Mouse (Mus musculus): ENCODE results near the gene Olfr1412.

Olfr1412 gene

DNA sequence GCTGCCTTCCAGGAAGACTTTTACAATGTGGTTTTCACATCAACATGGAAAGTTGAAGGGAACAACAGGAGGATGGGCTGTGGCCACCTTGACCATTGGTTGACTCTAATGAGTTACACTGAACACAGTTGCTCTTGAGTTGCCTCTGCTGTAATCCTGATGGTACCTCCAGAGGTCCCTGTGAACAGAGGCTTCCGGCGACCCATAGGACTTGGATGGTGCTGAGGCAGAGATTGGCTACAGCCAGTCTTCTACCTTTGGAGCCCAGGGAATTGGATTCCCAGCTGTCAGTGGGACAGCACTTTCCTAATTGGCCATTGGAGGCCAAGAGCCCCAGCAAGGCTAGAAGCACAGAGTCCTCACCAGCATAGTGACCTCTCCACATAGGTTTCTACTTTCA, at the start of gene Olfr1412:
Olfr1412 (plus strand) TSS at position 301 of the 400 bp plus-strand sequence.
- in situ Hi-C loops (cut with MseI, MboI): no loop called here

DNA sequence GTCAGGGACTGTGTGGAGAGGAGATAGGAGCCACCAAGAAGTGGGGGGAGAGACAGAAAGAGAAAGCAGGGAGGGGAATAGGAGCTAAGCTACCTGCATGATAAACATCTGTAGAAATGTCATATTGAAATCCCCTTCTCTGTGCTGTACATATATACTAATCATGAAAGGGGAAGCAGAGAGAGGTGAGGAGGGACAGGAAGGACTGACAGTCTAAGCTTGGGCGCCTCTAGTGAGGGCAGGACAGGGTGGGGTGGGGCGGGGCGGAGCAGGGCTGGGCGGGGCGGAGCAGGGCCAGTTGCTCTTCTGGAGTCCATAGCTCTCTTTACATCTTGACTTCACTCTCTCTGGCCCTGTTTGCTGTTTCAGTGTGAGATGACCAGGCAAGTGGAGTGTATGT, 48.6 kb upstream of the Olfr1412 start:
- in situ Hi-C loops (cut with MseI, MboI): no loop called here

DNA sequence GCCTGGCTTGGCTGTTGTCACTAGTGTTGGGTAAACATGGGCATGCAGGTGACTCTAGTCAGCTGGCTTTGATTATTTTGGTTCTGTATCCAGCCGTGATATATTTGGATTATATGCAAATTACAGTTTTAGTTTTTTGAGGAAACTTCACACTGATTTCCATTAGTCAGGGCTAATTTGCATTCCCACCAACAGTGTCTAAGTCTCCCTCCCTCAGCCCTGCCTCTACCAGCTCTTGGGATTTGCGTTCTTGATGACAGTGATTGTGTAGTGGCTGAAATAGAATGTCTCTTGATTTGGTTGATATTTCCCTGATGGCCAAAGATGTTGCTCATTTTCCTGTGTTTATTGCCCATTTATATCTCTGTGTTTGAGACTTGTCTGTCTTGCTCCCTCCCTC, 46.5 kb upstream of the Olfr1412 start:
- in situ Hi-C loops (cut with MseI, MboI): no loop called here

DNA sequence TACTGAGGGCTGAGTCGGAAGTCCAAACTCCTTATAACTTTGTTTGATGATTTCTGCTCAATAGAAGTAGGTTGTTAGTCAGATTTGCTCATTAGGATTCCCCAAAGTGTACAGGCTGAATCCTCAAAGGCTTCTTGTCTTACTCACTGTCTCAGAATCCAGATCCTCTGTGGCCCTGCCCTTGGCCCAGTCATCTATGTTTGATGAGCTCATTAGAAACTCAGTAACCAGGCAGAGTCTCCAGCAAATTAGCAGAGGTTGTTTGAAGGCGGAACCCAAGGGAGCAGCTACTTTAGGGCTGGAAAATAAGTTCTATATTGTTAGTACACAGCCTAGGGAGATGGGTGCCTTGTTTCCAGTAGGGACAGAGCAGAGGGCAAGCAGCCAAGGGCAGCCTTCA, 39.6 kb upstream of the Olfr1412 start:
- in situ Hi-C loops (cut with MseI, MboI): no loop called here

DNA sequence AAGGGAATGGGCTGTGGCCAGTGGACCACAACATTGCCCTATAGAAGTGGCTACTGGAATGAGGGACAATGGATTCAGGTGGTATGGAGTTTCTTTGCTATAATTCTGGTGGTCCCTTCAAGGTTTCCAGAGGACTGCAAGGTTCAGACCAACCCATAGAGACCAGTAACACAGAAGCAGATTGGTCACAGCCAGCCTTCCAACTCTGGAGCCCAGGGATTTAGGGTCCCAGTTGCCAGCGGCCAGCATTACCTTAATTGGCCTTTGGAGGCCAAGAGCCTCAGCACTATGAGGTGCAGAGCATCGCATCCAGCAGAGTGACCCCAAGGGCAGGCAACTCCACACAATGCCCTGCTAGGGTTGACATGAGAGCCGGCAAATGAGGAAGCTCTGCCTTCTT, 14.6 kb upstream of the Olfr1412 start, which contains the start of gene Olfr1413:
Olfr1413 (plus strand) TSS at position 301 of the 400 bp plus-strand sequence.
- in situ Hi-C loops (cut with MseI, MboI): no loop called here

DNA sequence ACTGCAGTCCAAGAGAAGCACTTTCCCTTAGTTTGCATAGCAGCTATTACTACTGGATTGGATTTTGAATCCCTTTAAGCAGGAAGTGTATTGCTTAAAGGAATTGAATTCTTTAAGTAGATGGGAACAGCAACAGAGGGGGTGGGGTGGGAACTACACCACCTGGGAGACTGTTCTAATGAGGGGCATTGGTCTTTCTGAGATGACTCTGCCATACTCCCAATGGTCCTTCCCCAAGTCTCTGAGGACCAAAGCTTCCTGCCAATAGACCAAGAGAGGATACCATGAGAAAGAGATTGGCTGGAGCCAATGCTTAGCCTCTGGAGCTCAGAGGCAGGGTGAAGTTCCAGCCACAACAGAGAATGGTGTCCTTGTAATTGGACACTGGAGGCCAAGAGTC, 8.5 kb downstream of the Olfr1412 start, which contains the start of gene Olfr1411:
Olfr1411 (plus strand) TSS at position 301 of the 400 bp plus-strand sequence.
- in situ Hi-C loops (cut with MseI, MboI): no loop called here

DNA sequence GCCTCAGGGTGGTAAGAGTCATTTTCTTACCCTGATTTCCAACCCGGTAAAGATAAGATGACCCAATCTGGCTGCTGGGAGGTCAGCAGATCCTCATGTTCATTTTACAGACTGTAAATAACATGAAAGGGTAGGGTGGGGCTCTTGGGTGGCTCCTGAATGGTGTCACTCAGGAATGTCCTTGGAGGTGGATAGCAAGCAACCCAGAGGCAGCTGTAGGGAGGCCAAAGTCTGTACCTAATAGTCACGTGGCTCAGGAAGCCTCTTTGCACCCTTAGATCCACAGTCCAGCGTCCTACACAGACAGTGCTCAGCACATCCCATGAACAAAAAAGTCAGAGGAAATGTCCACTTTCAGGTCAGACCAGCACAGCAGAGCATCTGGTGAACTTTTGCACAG, 10.4 kb downstream of the Olfr1412 start:
- in situ Hi-C loops (cut with MseI, MboI): no loop called here

DNA sequence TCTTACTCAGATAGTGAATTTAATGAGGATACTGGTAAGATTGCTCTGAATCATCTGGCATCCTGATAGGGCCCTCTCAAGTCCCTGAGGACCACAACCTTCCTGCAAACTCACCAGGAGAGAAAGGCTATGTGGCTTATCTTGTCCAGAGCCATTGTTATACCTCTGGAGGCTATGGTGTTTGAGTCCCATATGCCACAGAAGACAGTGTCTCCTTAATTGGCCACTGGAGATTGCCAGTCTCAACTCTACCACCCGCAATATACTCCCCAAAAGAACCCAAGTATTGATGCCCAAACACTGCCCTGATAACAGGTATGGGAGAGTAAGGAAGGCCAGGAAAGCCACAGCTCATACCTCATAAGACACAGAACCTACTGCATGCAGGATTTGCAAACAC, 19.9 kb downstream of the Olfr1412 start, which contains the start of gene Olfr1410:
Olfr1410 (plus strand) TSS at position 301 of the 400 bp plus-strand sequence.
- in situ Hi-C loops (cut with MseI, MboI): no loop called here

DNA sequence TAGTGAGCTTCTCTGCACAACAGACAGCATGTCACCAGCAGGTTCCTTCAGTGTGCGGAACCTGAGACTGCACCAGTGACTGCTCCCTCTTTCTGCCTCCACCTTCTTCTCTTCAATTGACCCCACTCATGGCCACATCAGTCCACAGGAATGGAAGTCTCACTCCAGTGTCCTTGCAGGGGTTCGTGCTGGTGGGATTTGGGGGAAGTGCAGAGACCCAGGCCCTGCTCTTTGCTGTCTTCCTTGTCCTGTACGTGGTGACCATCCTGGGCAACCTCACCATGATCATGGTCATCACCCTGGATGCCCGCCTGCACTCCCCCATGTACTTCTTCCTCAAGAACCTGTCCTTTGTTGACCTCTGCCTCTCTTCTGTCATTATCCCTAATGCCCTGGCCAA, 22.1 kb downstream of the Olfr1412 start:
- in situ Hi-C loops (cut with MseI, MboI): no loop called here

DNA sequence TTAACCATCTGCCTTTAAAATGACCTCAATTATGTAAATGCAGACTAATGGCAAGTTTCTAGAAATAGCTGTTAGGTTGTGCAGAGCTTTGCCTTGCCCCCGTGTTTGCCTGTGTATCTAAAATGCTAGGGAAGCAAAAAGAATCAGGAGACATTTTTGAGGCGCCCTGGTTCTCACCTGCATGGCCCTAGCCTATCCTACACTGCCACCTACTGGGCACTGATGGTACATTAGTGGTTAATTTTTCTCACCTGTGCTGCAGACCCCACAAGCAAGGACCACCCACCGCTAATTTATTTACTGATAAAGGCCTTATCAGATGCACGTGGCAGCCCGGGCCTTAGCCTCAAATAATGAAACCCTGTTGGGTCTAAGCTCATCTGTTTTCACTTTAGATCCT, 25.4 kb downstream of the Olfr1412 start:
- in situ Hi-C loops (cut with MseI, MboI): loop anchor here (5.0 kb wide), 1 partner anchor 89 kb away; no protein-coding TSS in a partner anchor

DNA sequence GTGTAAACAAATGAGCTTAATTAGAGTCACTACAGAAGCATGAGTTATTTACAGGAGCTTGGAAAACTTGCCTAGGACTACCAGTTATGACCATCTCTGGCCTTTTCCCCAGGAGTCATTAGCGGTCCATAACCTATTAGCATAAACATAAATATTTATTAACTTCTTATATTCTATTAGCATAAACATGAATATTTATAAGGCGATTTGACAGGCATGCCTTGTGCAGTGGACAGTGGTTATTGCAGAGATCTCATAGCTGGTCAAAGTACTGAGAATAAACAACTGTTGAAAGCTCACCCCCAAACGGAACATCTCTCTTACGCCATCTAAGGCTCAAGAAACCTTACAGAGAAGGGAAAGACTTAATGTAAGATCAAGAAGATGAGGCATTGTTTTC, 27.6 kb downstream of the Olfr1412 start:
- in situ Hi-C loops (cut with MseI, MboI): loop anchor here (5.0 kb wide), 1 partner anchor 91 kb away; no protein-coding TSS in a partner anchor

DNA sequence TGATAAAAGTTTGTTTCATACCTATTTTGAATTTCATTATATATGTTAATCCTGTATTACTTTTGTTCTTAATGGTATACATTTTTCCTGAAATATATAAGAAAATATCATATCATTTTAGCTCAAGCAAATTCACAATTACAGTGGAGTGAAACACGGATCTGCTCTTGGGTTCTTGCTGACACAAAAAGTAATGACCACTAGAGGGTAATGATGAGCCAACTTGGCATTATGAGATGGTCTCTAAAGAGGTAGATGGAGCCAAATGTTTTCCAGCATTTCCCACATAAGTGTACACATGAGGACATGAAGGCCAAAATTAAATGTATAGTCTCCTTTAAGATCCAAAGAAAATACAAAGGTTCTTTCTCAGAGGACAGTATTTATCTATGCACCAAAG, 28.9 kb downstream of the Olfr1412 start:
- in situ Hi-C loops (cut with MseI, MboI): loop anchor here (5.0 kb wide), 1 partner anchor 92 kb away; no protein-coding TSS in a partner anchor

DNA sequence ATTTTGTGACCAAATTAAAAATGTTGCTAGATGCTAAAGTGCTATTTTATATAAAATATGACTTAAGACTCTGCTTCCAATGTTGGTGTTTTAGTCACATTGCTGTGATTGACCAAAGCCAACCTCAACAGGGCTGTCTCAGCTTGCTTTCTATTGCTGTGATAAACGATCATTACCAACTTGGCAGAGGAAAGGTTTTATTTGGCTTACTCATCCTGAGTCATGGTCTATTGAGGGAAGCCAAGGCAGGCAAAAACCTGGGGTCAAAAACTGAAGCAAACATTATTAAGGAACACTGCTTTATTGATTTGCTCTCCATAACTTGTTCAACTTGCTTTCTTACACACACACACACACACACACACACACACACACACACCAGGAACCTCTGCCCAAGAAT, 30.5 kb downstream of the Olfr1412 start:
- in situ Hi-C loops (cut with MseI, MboI): no loop called here

DNA sequence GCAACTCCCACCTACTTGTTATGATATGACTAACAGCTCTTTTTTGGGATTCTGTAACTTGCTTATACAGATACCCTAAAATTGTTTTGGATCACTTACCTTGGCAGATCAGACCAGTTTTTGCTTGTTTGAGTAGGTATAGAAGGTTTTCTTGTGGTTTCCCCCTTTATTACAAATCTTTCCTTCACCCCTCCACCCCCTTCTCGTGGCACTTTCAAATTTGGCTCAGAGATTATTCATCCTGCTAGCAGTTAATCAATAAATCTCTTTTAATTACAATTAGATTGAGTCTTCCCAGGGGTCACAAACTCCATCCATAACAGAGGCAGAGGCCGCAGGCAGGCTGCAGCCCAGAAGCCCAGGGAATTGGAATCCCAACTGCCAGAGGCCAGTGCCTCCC, 31.9 kb downstream of the Olfr1412 start, which contains the start of gene Olfr12:
Olfr12 (plus strand) TSS at position 301 of the 400 bp plus-strand sequence.
- in situ Hi-C loops (cut with MseI, MboI): no loop called here

DNA sequence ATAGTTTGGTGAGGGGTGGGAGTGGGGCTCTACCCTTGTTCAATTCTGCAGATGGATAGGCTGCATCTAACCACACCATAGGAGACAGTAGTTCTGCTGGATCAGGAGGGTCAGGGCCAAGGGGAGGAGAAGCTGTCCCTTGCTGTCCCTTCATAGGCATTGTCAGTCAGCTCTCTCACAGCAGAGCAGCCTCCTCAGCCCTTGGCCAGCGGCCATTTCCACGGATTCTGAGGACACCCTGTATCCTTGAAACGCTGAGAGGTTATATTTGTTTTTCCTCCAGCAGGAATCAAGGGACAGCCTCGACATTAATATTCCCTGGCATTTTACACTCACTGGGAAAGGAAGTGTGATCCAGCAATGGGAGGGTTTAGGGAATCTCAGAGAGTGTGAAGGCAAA, 32.8 kb downstream of the Olfr1412 start:
- in situ Hi-C loops (cut with MseI, MboI): no loop called here

DNA sequence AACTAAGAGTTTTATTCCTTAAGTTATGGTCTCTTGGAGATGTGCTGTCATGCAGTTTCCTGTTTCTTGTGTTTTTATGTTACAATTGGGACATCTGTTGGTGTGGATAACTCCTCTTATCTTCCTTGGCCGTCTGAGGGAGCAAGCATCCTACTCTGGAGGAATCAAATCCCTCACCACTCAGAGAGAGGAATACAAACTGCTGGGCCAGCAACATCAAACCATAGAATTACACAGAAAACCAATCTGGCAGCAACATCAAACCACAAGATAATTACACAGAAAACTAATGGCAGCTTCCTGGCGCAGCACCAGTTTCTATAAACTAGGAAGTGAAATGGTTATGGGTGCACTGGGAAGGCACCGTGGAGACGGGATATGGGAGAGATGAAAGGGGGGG, 42.6 kb downstream of the Olfr1412 start:
- in situ Hi-C loops (cut with MseI, MboI): no loop called here

DNA sequence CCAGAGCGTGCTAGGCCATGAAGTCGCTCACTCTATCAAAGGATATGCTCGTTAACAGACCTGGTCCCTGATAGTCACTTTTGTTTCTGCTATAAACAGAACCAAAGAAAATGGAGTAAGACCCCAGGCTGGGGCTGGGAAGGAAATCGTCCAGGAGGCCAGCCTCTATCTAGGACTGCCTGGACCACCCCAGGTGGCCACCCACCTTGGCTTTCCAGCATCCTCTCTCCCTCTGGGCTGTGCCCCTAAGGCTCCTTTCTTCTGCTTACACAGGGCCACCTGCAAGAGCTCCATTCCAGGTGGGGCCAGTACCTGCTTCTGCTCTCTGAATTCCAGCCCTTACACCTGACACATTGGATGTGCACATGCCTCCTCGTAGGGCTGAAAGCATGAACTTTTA, 46.6 kb downstream of the Olfr1412 start:
- in situ Hi-C loops (cut with MseI, MboI): no loop called here

DNA sequence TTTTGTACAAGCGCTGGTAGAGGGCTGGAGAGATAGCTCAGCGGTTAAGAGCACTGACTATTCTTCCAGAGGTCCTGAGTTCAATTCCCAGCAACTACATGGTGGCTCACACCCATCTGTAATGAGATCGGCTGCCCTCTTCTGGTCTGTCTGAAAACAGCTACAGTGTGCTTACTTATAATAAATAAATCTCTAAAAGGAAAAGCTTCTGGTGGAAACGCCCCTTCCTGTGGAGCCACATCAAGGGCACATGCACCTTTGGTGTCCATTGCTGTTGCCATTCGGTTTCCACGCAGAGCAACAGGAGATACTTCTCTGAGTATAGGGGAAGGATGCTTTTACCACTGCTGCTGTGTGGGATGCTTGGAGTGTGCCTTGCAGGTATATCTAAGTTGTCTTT, 47.4 kb downstream of the Olfr1412 start:
- in situ Hi-C loops (cut with MseI, MboI): no loop called here

DNA sequence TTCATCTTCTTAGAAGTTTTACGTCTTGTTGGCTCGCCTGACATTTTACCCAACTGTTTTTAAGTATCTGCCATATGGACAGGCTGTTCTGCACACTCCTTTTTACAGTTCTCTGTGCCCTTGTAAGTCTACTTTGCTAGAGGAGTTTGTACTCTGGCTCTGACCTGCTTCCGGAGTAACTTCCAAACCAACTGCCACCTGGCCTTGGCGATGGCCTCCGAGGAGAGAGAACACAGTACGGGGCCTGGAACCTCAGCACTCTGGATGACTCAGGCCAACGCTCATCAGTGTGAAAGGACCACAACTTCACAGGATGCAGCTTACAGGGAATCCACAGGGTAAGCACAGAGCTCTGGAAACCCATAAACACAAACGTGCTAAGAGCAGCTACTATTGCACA, 48.1 kb downstream of the Olfr1412 start:
- in situ Hi-C loops (cut with MseI, MboI): no loop called here

DNA sequence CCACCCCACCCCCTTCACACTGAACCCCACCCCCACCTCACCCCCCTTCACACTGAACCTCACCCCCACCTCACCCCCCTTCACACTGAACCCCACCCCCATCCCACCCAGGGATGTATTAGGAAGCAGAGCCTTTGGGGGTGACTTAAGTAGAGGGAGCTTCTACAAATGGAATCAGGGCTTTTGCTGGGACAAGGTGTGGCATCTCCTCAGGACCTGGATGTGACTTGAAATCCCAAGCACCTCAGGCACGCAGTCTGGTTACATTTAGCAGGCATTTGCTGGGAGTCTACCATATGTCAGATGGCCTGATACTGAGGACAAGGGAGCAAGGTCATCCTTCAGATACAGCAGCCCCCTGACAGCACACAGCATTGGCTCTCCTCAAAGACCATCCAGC, 49.0 kb downstream of the Olfr1412 start:
- in situ Hi-C loops (cut with MseI, MboI): no loop called here

DNA sequence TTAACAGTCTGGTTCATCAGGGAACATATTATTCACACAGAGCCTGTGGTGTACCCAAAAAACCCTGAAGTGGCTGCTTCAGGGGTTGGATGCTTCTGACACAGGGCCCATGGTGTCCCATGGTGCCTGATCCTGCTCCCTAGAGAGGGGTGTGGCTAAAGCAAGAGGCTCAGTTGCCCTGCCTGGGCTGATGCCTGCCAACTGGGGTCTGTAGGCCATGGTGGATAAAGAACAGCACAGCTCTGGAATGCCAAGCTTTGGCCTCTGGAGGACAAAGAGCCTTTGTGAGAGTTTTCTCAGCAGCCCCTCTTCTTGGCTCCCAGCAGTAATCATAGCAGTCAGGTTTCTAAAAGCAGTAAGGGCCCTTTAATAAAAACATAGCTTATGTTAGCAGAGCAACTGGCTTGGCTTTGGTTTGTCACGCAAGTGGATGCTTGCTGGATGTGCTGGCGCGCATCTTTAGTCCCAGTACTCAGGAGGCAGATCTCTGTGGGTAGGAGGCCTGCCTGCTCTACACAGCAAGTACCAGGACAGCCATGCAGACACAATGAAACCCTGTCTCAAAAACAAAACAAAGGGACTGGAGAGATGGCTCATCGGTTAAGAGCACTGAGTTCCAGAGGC, 49.5 kb downstream of the Olfr1412 start:
- in situ Hi-C loops (cut with MseI, MboI): no loop called here

DNA sequence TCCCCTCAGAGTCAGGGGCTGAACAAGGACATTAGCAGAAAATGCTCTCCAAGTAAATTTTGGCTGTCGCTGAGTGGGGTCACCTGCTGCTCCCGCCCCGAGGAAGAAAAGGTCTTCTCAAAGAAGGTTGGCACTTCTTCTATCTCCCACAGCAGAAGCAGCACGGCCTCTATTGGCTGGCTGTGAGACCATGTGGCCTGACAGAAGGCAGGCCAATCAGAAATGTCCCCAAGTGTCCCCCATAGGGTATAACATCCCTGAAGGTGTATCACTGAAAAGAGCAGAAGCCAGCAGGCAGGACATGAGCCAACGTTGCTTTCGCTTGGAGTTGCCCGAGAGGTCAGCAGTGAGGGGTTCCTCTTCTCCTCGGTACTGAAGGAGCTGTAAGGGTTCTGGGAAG, 50.4 kb downstream of the Olfr1412 start:
- in situ Hi-C loops (cut with MseI, MboI): no loop called here

DNA sequence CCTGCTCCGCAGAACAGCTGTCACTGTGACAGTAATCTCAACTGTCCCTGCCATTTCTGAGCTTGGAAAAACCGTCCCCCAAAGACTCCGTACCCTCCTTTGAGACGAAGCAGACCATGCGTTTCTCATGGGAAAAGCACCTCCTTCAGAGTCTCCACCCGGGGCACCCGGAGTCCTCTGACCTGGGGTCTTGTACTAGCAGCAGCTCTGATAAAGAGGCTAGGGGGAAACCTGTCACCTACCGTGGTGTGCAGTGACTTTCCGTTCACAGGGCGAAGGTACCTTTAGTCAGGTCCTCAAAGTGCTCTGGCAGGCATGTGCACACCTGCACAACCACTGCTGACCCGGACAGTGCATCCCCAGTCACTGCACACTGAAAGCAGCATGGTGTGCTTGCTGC, 51.1 kb downstream of the Olfr1412 start:
- in situ Hi-C loops (cut with MseI, MboI): no loop called here

All from mouse trophoblast stem cell (cell line).